ENCODE assay signal across 11 mouse cellular contexts in the genomic region with DNA sequence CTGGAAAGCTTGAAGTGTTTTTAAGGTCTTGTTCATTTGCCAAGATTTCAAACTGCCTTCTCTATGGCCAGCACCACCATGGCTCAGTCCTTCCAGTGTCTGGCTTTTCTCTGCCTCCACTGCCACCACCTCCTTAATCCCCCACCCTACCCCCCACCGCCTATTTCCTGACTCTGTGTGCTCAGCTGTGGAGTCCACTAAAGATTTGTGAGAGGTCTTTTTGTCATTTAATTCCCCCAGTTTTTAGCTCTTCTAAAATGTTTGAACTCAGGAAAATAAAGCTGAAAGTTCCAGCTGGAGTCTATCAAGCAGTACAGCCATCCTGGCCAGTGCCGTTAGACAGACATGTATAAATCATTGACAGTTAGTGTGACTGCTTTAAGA.
A peak's percentile ranks its signal among the peaks of the same experiment; 100 is the strongest.
DNase-seq lines count a peak whose midpoint lies in the region; ATAC-seq and TF ChIP-seq lines count a peak whose summit lies in the region.
"Had no signal": no experiment of that assay in that cellular context is flagged by ENCODE, and none has a peak within 500 bp of the region (broad histone marks: within the 10 kb centered on the region; RNA-seq: fewer than 3 reads in every experiment).

No protein-coding gene starts in this region.

- H3K9me3 ChIP-seq in liver, embryonic 15.5 days (replicated peaks): no peaks in the 10 kb centered on the region
- H3K9me3 ChIP-seq: forebrain, embryonic 13.5 days had no signal

- TF ChIP-seq POLR2A in kidney, adult 2 months (IDR thresholded peaks at IDR 0.05; ENCODE audit: low read depth, low read length): no peak
- no peak for TF ChIP-seq POLR2A in bone marrow, adult 2 months (IDR thresholded peaks at IDR 0.05; ENCODE audit: borderline replicate concordance, control insufficient read depth, low read depth, low read length)

- no peaks in the 10 kb centered on the region for H3K27me3 ChIP-seq in kidney, adult 2 months (replicated peaks; ENCODE audit: control insufficient read depth, insufficient read depth, low read length)
- no peaks in the 10 kb centered on the region for H3K27me3 ChIP-seq in liver, embryonic 15.5 days
- H3K27me3 ChIP-seq: forebrain, embryonic 13.5 days had no signal

- no peak overlapping the region for H3K4me3 ChIP-seq in kidney, adult 2 months (ENCODE audit: insufficient read depth, low read depth, low read length)
- no peak overlapping the region for H3K4me3 ChIP-seq in bone marrow, adult 2 months (replicated peaks; ENCODE audit: control insufficient read depth, low read depth, low read length)
- no peak overlapping the region for H3K4me3 ChIP-seq in liver, embryonic 15.5 days (replicated peaks)
- H3K4me3 ChIP-seq: forebrain, embryonic 13.5 days; myocyte had no signal

- H3K9ac ChIP-seq in liver, embryonic 15.5 days: peak overlapping the region; percentile 35
- H3K9ac ChIP-seq: forebrain, embryonic 13.5 days had no signal

- no peaks in the 10 kb centered on the region for H3K36me3 ChIP-seq in kidney, adult 2 months (ENCODE audit: control insufficient read depth, insufficient read depth, low read length)
- 0 out of 2 replicates have a peak, but pooled peaks cover 9% of the 10 kb centered on the region for H3K36me3 ChIP-seq in liver, embryonic 15.5 days (replicated peaks)

- no peak overlapping the region for H3K27ac ChIP-seq in kidney, adult 2 months (ENCODE audit: insufficient read depth, low read depth, low read length)
- H3K27ac ChIP-seq in bone marrow, adult 2 months (ENCODE audit: control insufficient read depth, insufficient read depth, low read depth, low read length, poor library complexity): peak overlapping the region; percentile 65
- peak overlapping the region; percentile 96 for H3K27ac ChIP-seq in liver, embryonic 15.5 days (replicated peaks)
- H3K27ac ChIP-seq: forebrain, embryonic 13.5 days had no signal

- 0 out of 2 replicates have a peak, but pooled peaks have one; percentile 34 for ATAC-seq in erythroblast, adult 5-6 weeks (replicated peaks; ENCODE audit: low FRiP score, poor library complexity, severe bottlenecking)
- ATAC-seq in liver, embryonic 15.5 days (ENCODE audit: insufficient read depth): no peak
- ATAC-seq: forebrain, embryonic 13.5 days had no signal

- no peaks in the 10 kb centered on the region for H3K4me1 ChIP-seq in kidney, adult 2 months (ENCODE audit: control insufficient read depth, insufficient read depth, low read length)
- H3K4me1 ChIP-seq in bone marrow, adult 2 months (ENCODE audit: control insufficient read depth, insufficient read depth, low read length): peaks cover 1% of the 10 kb centered on the region; the same call in 1 of the 2 replicates
- H3K4me1 ChIP-seq in liver, embryonic 15.5 days (replicated peaks): peaks cover 54% of the 10 kb centered on the region
- H3K4me1 ChIP-seq: forebrain, embryonic 13.5 days had no signal

- 48% methylated on average over 2 of the region's 2 CpGs for WGBS in kidney, adult 2 months
- 62% methylated on average over 2 of the region's 2 CpGs for WGBS in bone marrow, adult 2 months
- WGBS in liver, embryonic 15.5 days (ENCODE audit: insufficient replicate concordance): 30% methylated on average over 2 of the region's 2 CpGs

- TF ChIP-seq CTCF in kidney, adult 2 months (conservative IDR thresholded peaks at IDR 0.05; ENCODE audit: insufficient read depth, insufficient read length, low read depth, low read length): no peak
- TF ChIP-seq CTCF in bone marrow, adult 2 months (IDR thresholded peaks at IDR 0.05; ENCODE audit: control insufficient read depth, insufficient read depth, low read length): no peak

- DNase-seq in kidney, postnatal 14 days: peak; percentile 38
- DNase-seq in kidney, adult 2 months: no peak
- DNase-seq in layer of hippocampus, adult 8-10 months (ENCODE audit: low spot score in 2 of 2): no peak
- DNase-seq in urinary bladder, postnatal 25 days (ENCODE audit: low spot score): no peak
- DNase-seq: right cerebral cortex, postnatal 14 days; thymus, postnatal 25 days had no signal

- H3K4me2 ChIP-seq in liver, embryonic 15.5 days: peak overlapping the region; percentile 60
- H3K4me2 ChIP-seq: forebrain, embryonic 13.5 days had no signal
